In the genomic region with DNA sequence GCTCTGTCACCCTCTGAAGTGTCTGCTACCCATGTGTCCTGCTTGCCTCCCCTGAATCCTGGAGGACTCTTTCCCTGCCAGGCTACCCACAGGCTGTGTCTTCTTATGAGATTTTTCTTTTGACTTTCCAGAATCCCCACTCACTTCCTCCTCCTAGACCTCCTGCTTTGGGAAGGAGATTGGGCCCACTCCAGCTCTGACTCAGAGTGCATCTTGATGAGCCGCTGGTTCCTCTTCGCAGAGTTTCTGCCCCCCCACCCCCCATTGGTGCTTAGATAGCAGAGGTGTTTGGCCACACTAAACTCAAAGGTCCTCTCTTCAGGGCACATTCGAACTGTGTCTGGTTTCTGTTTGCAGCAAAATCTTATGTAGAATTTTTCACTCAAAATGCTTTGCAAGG, we compare ENCODE assay signal across 32 mouse cellular contexts. TPM values are rescaled to one million over a fixed set of nuclear protein-coding genes. Genes with fewer than 3 reads are reported as not detected.
DNase-seq lines count a peak whose midpoint lies in the region; ATAC-seq and TF ChIP-seq lines count a peak whose summit lies in the region.
"Had no signal": no experiment of that assay in that cellular context is flagged by ENCODE, and none has a peak within 500 bp of the region (broad histone marks: within the 10 kb centered on the region; RNA-seq: fewer than 3 reads in every experiment).

No protein-coding gene starts in this region.

- intact Hi-C loops in heart, postnatal 10 days (cut with DNase I), result no loop called here

- H3K4me2 ChIP-seq in heart, embryonic 15.5 days, result no peak overlapping the region
- no peak overlapping the region for H3K4me2 ChIP-seq in intestine, postnatal 0 days (replicated peaks; ENCODE audit: low read depth)
- H3K4me2 ChIP-seq: embryonic facial prominence, embryonic 12.5 days; liver, embryonic 12.5 days; midbrain, embryonic 12.5 days; neural tube, embryonic 13.5 days had no signal

- 34% methylated on average over 3 of the region's 3 CpGs for WGBS in heart, embryonic 10.5 days
- WGBS in heart, embryonic 15.5 days, result 31% methylated on average over 3 of the region's 3 CpGs
- 57% methylated on average over 3 of the region's 3 CpGs for WGBS in intestine, postnatal 0 days

- DNase-seq in heart, embryonic 10.5 days (ENCODE audit: low spot score), result no peak
- DNase-seq in heart, adult 11 months, result no peak
- no peak for DNase-seq in heart, adult 8-10 months (ENCODE audit: low spot score)
- peak; percentile 44 for DNase-seq in 3T3-L1 (ENCODE audit: low read depth, low spot score)
- peak; percentile 14 to 23 for DNase-seq in heart, postnatal 10 days
- DNase-seq in cerebellum, postnatal 14 days, result no peak
- DNase-seq: adrenal gland, adult 8-10 months; cerebellum, adult 8-10 months; cerebellum, postnatal 36 days; embryo, embryonic 11 days; gastrocnemius, adult 2 months; gastrocnemius, postnatal 36 days; kidney, adult 2 months; kidney, postnatal 36 days; liver, postnatal 0 days; right cerebral cortex, postnatal 4 days; thymus, adult 2 months; thymus, postnatal 36 days had no signal

- no peak for TF ChIP-seq CTCF in intestine, postnatal 0 days (IDR thresholded peaks at IDR 0.05; ENCODE audit: low read depth)

- peak overlapping the region; percentile 25; the same call in 1 of the 2 replicates for H3K27ac ChIP-seq in heart, embryonic 10.5 days
- peak overlapping the region; percentile 39 for H3K27ac ChIP-seq in heart, embryonic 15.5 days
- no peak overlapping the region for H3K27ac ChIP-seq in intestine, postnatal 0 days (ENCODE audit: low read depth, low read length)
- H3K27ac ChIP-seq: embryonic facial prominence, embryonic 12.5 days; gastrocnemius, adult 2 months; liver, embryonic 12.5 days; macrophage; midbrain, embryonic 12.5 days; neural tube, embryonic 13.5 days; stomach, postnatal 0 days had no signal

- ATAC-seq in heart, embryonic 15.5 days (replicated peaks; ENCODE audit: insufficient number of reproducible peaks, insufficient read depth, low FRiP score, low read depth), result no peak
- no peak for ATAC-seq in intestine, postnatal 0 days
- ATAC-seq: activated CD4-positive, CD25-positive, alpha-beta regulatory T cell, adult 4 months; CD4-positive, CD25-positive, alpha-beta regulatory T cell, adult 4 months; forebrain, embryonic 14.5 days; liver, embryonic 12.5 days; liver, postnatal 0 days; lung, postnatal 0 days had no signal

- no peak overlapping the region for H3K9ac ChIP-seq in heart, embryonic 15.5 days
- H3K9ac ChIP-seq in intestine, postnatal 0 days (ENCODE audit: low read depth, low read length), result no peak overlapping the region
- H3K9ac ChIP-seq: embryonic facial prominence, embryonic 12.5 days; liver, embryonic 12.5 days; liver, postnatal 0 days; midbrain, embryonic 12.5 days; neural tube, embryonic 13.5 days had no signal

- no peaks in the 10 kb centered on the region for H3K27me3 ChIP-seq in heart, embryonic 10.5 days (ENCODE audit: insufficient read depth, poor library complexity, severe bottlenecking)
- no peaks in the 10 kb centered on the region for H3K27me3 ChIP-seq in heart, embryonic 15.5 days
- no peaks in the 10 kb centered on the region for H3K27me3 ChIP-seq in intestine, postnatal 0 days (replicated peaks; ENCODE audit: control insufficient read depth, insufficient read depth, low read length)
- H3K27me3 ChIP-seq: embryonic facial prominence, embryonic 12.5 days; liver, embryonic 12.5 days; midbrain, embryonic 12.5 days; neural tube, embryonic 13.5 days had no signal

- peaks cover 53% of the 10 kb centered on the region for H3K36me3 ChIP-seq in heart, embryonic 10.5 days
- peaks cover 20% of the 10 kb centered on the region for H3K36me3 ChIP-seq in heart, embryonic 15.5 days
- H3K36me3 ChIP-seq in intestine, postnatal 0 days (ENCODE audit: control insufficient read depth, insufficient read depth), result no peaks in the 10 kb centered on the region
- H3K36me3 ChIP-seq: embryonic facial prominence, embryonic 12.5 days; liver, embryonic 12.5 days had no signal

- no peaks in the 10 kb centered on the region for H3K9me3 ChIP-seq in heart, embryonic 10.5 days
- no peaks in the 10 kb centered on the region for H3K9me3 ChIP-seq in heart, embryonic 15.5 days (replicated peaks)
- no peaks in the 10 kb centered on the region for H3K9me3 ChIP-seq in intestine, postnatal 0 days (ENCODE audit: control insufficient read depth)
- H3K9me3 ChIP-seq: embryonic facial prominence, embryonic 12.5 days; liver, embryonic 12.5 days; midbrain, embryonic 12.5 days; neural tube, embryonic 13.5 days had no signal

- H3K4me1 ChIP-seq in heart, embryonic 10.5 days, result peaks cover 19% of the 10 kb centered on the region
- H3K4me1 ChIP-seq in heart, embryonic 15.5 days (replicated peaks), result peaks cover 12% of the 10 kb centered on the region
- no peaks in the 10 kb centered on the region for H3K4me1 ChIP-seq in intestine, postnatal 0 days (replicated peaks; ENCODE audit: control insufficient read depth, insufficient read depth, low read length)
- H3K4me1 ChIP-seq: embryonic facial prominence, embryonic 12.5 days; midbrain, embryonic 12.5 days had no signal

- H3K4me3 ChIP-seq in heart, embryonic 10.5 days, result no peak overlapping the region
- no peak overlapping the region for H3K4me3 ChIP-seq in heart, embryonic 15.5 days
- no peak overlapping the region for H3K4me3 ChIP-seq in intestine, postnatal 0 days (ENCODE audit: low read depth, low read length)
- H3K4me3 ChIP-seq: embryonic facial prominence, embryonic 12.5 days; gastrocnemius, adult 2 months; liver, embryonic 12.5 days; midbrain, embryonic 12.5 days; myocyte; neural tube, embryonic 13.5 days had no signal

RNA-seq across cellular contexts. Expression of gene Clip4, which starts 58.3 kb away (rescaled TPM):
- polyA plus RNA-seq in heart, embryonic 10.5 days (2016; fragmentation: Nextera tagmentation; extraction: Ambion mirVana), result 13.9 and 27.9 TPM in 2 replicates
- 35.4 and 37.7 TPM in 2 replicates for polyA plus RNA-seq in heart, embryonic 15.5 days (2015; fragmentation: Nextera tagmentation; extraction: Ambion mirVana)
- total RNA-seq in heart, adult 8-10 months (2022), result 100 to 1,000 TPM; 268 to 296 (median 280) TPM
- total RNA-seq in heart, postnatal 10 days (2021), result 100 to 1,000 TPM; 164 TPM
- polyA plus RNA-seq in intestine, postnatal 0 days (2015; fragmentation: Nextera tagmentation; extraction: Ambion mirVana), result 3.3 and 3.7 TPM in 2 replicates
- total RNA-seq: hematopoietic stem cell, adult 5-6 weeks had no signal
- polyA plus RNA-seq: activated CD4-positive, CD25-positive, alpha-beta regulatory T cell, adult 4 months; CD4-positive, CD25-positive, alpha-beta regulatory T cell, adult 4 months; macrophage had no signal

Comparison
In these comparisons a context has a peak if more than half of its experiments do, and no peak if none do; other contexts are left out.
1. DNase-seq: peak in 3T3-L1 (single experiment) and heart, postnatal 10 days (2 of 2); none in heart, embryonic 10.5 days (single experiment), heart, adult 11 months (single experiment), heart, adult 8-10 months (single experiment) and cerebellum, postnatal 14 days (0 of 2).